Mouse (Mus musculus) gastrocnemius, adult 18-20 months (tissue): ENCODE measurements around the gene Tusc2. TPM values are rescaled to one million over a fixed set of nuclear protein-coding genes. Genes with fewer than 3 reads are reported as not detected.

Experiments
- DNase-seq: peaks from one replicate; pipeline ENCODE4 v3.0.0; 2021; ENCODE audit warnings: low spot score
- total RNA-seq, 2 experiments: library from RNA; stranded (reverse); gene quantifications; 2 replicates each; pipeline ENCODE4 v1.2.3; 2021

Gene Tusc2
- total RNA-seq, 2 experiments from 2014 or later: 38.7 to 40.9 TPM

- peak; percentile 98 for DNase-seq
Measured at GRCm38 (mm10) chr9:107586974-107587832, 24.1 kb downstream of the Tusc2 start, which contains the start of gene Ifrd2. Gene Ifrd2, plus strand, starts transcription at chr9:107587642.

GRCm38 (mm10) chr9:107587833-107588639 is 25.0 kb downstream of the Tusc2 start:
- DNase-seq: no peak

- peak; percentile 83 for DNase-seq
Measured at GRCm38 (mm10) chr9:107590058-107590772, 27.2 kb downstream of the Tusc2 start.

GRCm38 (mm10) chr9:107590773-107591060 is 27.7 kb downstream of the Tusc2 start:
- DNase-seq: no peak

DNA sequence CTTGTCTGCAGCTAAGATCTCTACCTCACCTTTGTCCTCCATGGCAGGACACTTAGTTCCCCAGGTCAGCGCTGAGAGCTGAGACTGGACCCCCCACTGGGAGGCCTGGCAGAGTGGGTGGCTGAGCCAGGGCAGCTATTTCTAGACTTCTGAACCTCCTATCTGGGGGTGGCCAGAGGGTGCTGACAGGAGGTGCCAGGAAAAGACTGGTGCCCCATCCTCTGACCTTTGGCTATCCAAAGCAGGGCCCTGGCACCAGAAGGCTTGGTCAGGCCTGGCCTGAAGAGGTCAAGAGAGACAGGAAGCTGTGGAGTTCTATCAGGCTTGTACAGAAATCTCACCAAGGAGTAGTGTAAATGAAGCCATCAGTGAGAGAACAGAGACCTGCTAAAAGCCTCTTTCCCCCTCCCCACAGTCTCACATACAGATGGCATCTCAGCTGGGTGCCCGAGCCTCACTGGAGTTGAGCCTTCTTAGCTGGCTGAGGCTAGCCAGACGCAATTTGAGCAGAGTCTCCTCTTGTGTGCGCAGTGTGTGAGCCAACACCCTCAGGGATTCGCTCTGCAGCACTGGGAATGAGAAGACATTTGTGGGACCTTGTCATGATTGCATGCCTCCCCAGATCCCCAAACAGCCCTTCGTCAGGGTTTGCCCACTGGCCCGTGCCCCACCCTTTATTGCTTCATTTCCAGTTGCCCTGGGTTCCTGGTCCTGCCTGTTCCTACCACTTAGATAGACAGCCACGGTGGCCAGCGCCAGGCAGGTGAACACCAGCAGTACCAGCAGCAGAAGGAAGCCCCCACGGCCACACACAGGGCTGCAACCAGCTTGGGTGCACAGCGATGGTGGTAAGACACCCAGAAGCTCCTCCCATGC is 30.3 kb downstream of the Tusc2 start:
- peak; percentile 83 for DNase-seq

DNA sequence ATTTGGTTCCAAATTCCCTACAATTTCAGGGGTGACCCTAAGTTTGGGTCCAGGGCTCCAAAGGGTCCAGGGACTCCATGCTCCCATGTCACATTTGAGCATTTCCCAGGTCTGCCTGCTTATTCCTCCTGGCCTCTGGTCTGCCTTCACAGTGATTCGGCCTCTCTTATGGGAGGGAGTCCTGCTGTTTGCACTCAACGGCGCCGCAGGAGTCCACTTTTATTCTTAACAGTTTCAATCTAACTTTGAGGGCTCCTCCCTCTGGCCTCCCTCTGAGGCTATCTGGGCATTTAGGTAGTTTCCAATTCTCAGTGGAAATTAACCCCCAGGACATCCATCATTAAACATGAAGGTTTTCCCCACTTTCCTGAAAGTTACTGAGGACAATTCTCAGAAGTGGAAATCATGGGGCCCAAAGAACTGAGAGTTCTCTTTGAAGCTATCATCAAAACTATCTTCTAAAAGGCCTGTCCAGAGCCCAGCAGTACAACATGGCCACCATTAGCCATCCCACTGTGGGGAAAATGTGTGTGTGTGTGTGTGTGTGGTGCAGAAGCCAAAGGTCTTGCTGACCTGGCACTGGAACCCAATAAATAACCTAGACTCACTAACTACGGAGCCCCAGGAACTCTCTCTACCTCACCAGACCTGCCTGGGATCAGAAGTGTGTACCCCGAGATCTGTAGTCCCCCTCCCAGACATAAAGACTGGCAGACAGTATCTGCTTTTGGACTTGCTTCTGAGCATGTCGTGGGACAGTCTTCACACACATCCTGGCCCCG is 31.4 kb downstream of the Tusc2 start:
- DNase-seq: no peak

DNA sequence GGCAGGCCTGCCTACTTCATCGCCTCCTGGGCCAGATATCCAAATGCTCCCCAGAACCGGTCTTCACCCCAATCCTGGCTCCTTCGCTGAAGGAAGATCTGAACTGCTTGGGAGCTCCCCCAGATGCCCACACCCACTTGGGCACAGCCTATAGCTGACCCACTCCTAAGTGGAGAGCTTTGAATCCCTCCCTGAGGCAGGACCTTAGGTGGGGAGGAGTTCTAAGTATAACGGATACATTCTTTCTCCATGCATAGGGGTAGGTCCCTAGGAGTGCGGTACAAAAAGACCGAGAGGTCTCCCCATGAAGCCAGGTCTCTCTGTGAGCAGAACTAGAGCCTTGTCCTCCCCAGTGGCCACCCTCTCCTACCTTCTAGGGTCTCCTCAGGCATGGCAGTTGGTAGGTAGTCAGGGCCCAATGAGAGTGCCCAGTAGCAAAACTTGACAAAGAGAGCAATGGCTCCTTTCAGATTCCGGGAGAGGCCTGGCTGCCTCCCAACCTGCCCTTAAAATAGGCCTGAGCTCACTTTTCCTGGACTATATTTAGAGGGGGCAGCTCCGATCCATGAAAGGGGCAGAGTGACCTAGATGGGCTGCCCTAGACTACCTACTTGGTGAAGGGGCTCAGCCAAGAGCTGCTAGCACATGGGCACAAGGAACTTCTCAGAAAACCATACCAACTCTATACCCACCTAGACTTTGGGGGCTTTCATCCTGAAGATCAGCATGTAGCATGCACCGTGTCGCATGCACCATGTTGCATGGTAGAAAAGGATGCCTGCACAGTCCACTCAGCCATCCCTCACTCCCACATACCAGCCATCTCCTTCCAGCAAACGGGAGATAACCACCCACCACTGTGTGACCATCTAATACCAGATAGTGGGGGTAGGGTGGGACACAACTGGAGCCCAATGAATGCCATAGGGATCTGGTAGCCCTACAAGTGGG is 33.8 kb downstream of the Tusc2 start:
- peak; percentile 89 for DNase-seq

GRCm38 (mm10) chr9:107598385-107598784 is 35.3 kb downstream of the Tusc2 start:
- DNase-seq: no peak

- no peak for DNase-seq
Measured at GRCm38 (mm10) chr9:107599433-107599832, 36.4 kb downstream of the Tusc2 start.

GRCm38 (mm10) chr9:107599842-107600241 is 36.8 kb downstream of the Tusc2 start:
- DNase-seq: no peak

DNA sequence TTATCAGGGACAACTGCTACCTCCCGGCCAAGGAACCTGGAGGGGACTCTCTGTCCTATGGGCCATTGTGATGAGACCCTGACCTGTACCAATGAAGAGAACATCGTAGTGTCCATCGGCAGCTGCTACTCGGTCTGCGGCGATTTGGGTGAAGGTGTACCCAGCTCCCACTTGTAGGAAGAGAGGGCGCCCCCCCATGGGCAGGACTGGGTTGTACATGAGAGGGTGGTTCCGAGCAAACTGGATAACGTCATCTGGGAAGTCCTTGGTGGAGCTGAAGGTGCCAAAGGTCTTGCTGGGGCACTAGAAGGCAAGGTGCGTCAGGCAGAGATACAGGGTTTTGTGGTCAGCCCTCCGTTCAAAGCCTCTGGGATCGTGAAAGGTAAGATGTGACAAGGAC is 37.7 kb downstream of the Tusc2 start:
- no peak for DNase-seq

DNA sequence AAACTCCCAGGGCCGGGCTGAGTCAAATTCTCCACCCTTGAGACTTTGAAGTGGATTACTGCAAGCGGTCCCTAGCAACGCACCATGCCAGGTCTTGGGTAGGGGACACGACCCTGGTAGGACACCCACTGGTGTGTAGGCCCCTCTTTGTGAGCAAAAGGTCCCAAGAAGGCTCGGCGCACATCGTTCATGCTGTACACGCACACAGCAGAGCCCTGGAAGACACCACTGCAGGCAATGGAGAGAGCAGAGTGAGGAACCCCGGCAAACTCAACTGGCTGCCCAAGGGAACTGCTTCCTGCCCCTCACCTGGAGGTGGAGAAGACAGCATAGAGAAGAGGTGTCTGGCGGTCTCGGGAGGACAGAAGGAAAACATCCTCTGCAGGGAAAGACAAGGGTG is 38.2 kb downstream of the Tusc2 start:
- no peak for DNase-seq

DNA sequence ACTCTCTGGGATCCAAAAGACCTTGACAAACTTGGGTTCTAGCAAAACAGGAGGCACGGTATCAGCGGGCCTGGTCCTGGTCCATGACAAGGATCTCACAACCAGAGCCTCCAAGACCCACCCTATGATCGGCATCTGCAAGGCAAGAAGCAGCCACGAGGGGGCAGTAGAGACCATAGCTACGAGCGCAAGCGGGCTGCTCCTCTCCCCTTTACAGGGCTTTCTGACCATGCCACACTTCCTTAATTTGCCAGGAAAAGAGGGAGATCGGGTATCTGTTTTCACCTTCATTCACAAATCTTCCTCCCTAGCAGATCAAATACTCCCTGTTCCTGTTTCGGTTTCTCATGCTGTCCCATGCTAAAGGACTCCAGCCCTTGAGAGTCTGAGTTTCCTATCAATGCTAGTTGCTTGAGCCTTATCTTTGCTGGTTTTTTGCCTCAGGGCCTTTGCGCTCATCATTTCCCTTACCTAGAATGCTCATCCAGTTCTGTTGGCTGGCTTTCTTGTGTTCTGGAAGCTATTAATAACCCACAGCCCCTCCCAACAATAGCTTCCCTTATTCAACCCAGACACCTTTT is 39.1 kb downstream of the Tusc2 start:
- peak; percentile 95 for DNase-seq

GRCm38 (mm10) chr9:107603251-107603650 is 40.2 kb downstream of the Tusc2 start:
- no peak for DNase-seq

DNA sequence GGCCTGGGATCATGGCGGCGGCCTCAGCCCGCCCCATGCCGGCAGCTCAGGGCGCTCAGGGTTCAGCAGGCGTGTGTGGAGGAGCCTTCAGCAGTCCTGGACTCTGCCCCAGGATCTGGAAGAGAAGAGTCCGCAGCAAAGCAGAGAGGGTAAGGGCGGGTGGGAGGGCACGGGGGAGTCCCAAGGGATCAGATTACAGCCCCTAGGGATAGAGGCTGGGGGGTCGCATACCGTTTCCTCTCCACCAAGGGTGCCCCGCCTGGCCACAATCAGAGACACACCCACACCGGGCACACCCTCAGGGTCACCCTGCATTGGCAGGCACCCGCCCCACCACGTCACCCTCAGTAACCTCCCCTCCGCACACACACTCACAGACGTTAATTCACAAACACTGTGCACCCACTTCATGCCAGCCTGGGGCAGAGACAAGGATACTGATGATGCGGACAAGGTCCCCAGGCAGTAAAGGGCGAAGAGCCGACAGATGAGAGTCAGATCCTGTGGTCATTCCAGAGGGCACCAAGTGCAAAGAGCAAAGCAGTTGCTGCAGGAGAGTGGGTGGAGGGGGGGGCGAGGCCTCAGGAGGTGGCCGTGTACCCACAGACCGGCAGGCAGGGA is 42.1 kb downstream of the Tusc2 start:
- DNase-seq: no peak

GRCm38 (mm10) chr9:107606591-107606990 is 43.5 kb downstream of the Tusc2 start:
- DNase-seq: peak; percentile 62

DNA sequence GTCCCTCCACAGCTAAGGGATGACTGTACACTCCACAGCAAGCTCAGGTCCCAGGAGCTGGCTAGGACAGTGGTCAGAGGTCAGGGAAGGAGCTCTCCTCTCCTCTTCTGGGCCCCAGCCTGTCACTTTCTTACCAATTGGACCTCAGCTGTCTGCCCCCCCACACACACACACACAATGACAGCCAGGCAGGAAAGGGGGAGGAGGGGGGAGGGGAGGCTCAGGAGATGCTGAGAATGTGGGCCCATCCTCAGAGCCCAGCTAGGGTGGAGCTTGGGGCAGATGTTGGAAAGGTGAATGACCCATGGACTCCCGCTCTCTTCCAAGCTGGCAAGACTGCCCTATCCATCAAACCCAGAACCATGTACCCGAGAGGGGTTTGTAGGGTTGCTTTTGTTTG is 44.0 kb downstream of the Tusc2 start:
- DNase-seq: no peak

GRCm38 (mm10) chr9:107607653-107608245 is 44.7 kb downstream of the Tusc2 start:
- DNase-seq: no peak
